Mouse (Mus musculus): Measurements from ENCODE around the gene Nyap2. TPM values are rescaled to one million over a fixed set of nuclear protein-coding genes. Genes with fewer than 3 reads are reported as not detected.

The Nyap2 gene
- polyA plus RNA-seq, 1 experiment from 2014 or later, result 6.8 TPM

- Histone ChIP-seq H3K9me3 (no peaks in the 10 kb centered on the region), H3K4me2 (replicated peaks) (no peak overlapping the region), H3K27me3 (no peaks in the 10 kb centered on the region), H3K36me3 (no peaks in the 10 kb centered on the region), H3K9ac (replicated peaks) (no peak overlapping the region), H3K4me3 (replicated peaks) (no peak overlapping the region), H3K27ac (no peak overlapping the region), H3K4me1 (replicated peaks) (peaks cover 11% of the 10 kb centered on the region)
- WGBS, result 84% methylated on average over 4 of the region's 4 CpGs
- ATAC-seq, result no peak
These were observed 16.1 kb downstream of the Nyap2 start for GRCm38 (mm10) chr1:81092886-81093285.

GRCm38 (mm10) chr1:81098950-81099349 is 22.2 kb downstream of the Nyap2 start:
- Histone ChIP-seq H3K4me1 (replicated peaks) (0 out of 2 replicates have a peak, but pooled peaks cover 9% of the 10 kb centered on the region), H3K27ac (no peak overlapping the region), H3K36me3 (no peaks in the 10 kb centered on the region), H3K27me3 (no peaks in the 10 kb centered on the region), H3K4me2 (replicated peaks) (no peak overlapping the region), H3K4me3 (replicated peaks) (no peak overlapping the region), H3K9ac (replicated peaks) (no peak overlapping the region), H3K9me3 (no peaks in the 10 kb centered on the region)
- 11% methylated on average over 1 of the region's 1 CpGs for WGBS
- no peak for ATAC-seq

- Histone ChIP-seq H3K4me2 (replicated peaks) (no peak overlapping the region), H3K27me3 (no peaks in the 10 kb centered on the region), H3K27ac (no peak overlapping the region), H3K36me3 (no peaks in the 10 kb centered on the region), H3K9ac (replicated peaks) (no peak overlapping the region), H3K9me3 (no peaks in the 10 kb centered on the region), H3K4me3 (replicated peaks) (no peak overlapping the region), H3K4me1 (replicated peaks) (0 out of 2 replicates have a peak, but pooled peaks cover 6% of the 10 kb centered on the region)
- 58% methylated on average over 1 of the region's 1 CpGs for WGBS
- no peak for ATAC-seq
These were observed 25.0 kb downstream of the Nyap2 start for GRCm38 (mm10) chr1:81101749-81102148.

- no peak for ATAC-seq
- no peaks in the 10 kb centered on the region for H3K9me3 ChIP-seq
- H3K36me3 ChIP-seq, result no peaks in the 10 kb centered on the region
- no peak overlapping the region for H3K27ac ChIP-seq
- no peak overlapping the region for H3K4me2 ChIP-seq (replicated peaks)
- no peaks in the 10 kb centered on the region for H3K27me3 ChIP-seq
- no peak overlapping the region for H3K4me3 ChIP-seq (replicated peaks)
- H3K9ac ChIP-seq (replicated peaks), result no peak overlapping the region
- H3K4me1 ChIP-seq (replicated peaks), result no peaks in the 10 kb centered on the region
These were observed 43.0 kb downstream of the Nyap2 start for GRCm38 (mm10) chr1:81119732-81120131.

GRCm38 (mm10) chr1:81132007-81132712 is 55.4 kb downstream of the Nyap2 start:
- WGBS, result 72% methylated on average over 8 of the region's 8 CpGs
- H3K4me1 ChIP-seq (replicated peaks), result no peaks in the 10 kb centered on the region
- ATAC-seq, result no peak

GRCm38 (mm10) chr1:81143855-81144254 is 67.1 kb downstream of the Nyap2 start:
- Histone ChIP-seq H3K27ac (no peak overlapping the region), H3K9me3 (no peaks in the 10 kb centered on the region), H3K4me3 (replicated peaks) (no peak overlapping the region), H3K4me1 (replicated peaks) (no peaks in the 10 kb centered on the region), H3K4me2 (replicated peaks) (no peak overlapping the region), H3K9ac (replicated peaks) (no peak overlapping the region), H3K27me3 (no peaks in the 10 kb centered on the region), H3K36me3 (no peaks in the 10 kb centered on the region)
- no peak for ATAC-seq

More at GRCm38 (mm10) chr1:81132007-81132712, 55.4 kb downstream of the Nyap2 start:
- H3K9ac ChIP-seq (replicated peaks), result no peak overlapping the region
- H3K27ac ChIP-seq, result no peak overlapping the region
- no peaks in the 10 kb centered on the region for H3K9me3 ChIP-seq
- no peaks in the 10 kb centered on the region for H3K36me3 ChIP-seq
- no peak overlapping the region for H3K4me2 ChIP-seq (replicated peaks)
- H3K27me3 ChIP-seq, result no peaks in the 10 kb centered on the region
- H3K4me3 ChIP-seq (replicated peaks), result no peak overlapping the region

- H3K9me3 ChIP-seq, result no peaks in the 10 kb centered on the region
- no peak for ATAC-seq
- no peak overlapping the region for H3K27ac ChIP-seq
- H3K27me3 ChIP-seq, result no peaks in the 10 kb centered on the region
- no peak overlapping the region for H3K9ac ChIP-seq (replicated peaks)
- no peak overlapping the region for H3K4me3 ChIP-seq (replicated peaks)
- H3K36me3 ChIP-seq, result no peaks in the 10 kb centered on the region
- H3K4me1 ChIP-seq (replicated peaks), result no peaks in the 10 kb centered on the region
- H3K4me2 ChIP-seq (replicated peaks), result no peak overlapping the region
These were observed 68.8 kb downstream of the Nyap2 start for GRCm38 (mm10) chr1:81145576-81145975.

- Histone ChIP-seq H3K27ac (no peak overlapping the region), H3K4me3 (replicated peaks) (no peak overlapping the region), H3K4me2 (replicated peaks) (no peak overlapping the region), H3K4me1 (replicated peaks) (peaks cover 7% of the 10 kb centered on the region), H3K27me3 (no peaks in the 10 kb centered on the region), H3K9ac (replicated peaks) (no peak overlapping the region), H3K9me3 (no peaks in the 10 kb centered on the region), H3K36me3 (no peaks in the 10 kb centered on the region)
- 10% methylated on average over 3 of the region's 3 CpGs for WGBS
- ATAC-seq, result peak; percentile 81
These were observed 92.5 kb downstream of the Nyap2 start for GRCm38 (mm10) chr1:81169245-81169644.

- no peaks in the 10 kb centered on the region for H3K27me3 ChIP-seq
- no peaks in the 10 kb centered on the region; the same call in 1 of the 2 replicates for H3K9me3 ChIP-seq
- no peak overlapping the region for H3K9ac ChIP-seq (replicated peaks)
- peaks cover 7% of the 10 kb centered on the region for H3K4me1 ChIP-seq (replicated peaks)
- no peak for ATAC-seq
- no peaks in the 10 kb centered on the region for H3K36me3 ChIP-seq
- H3K4me3 ChIP-seq (replicated peaks), result no peak overlapping the region
- no peak overlapping the region for H3K27ac ChIP-seq
- H3K4me2 ChIP-seq (replicated peaks), result no peak overlapping the region
These were observed 96.0 kb downstream of the Nyap2 start for GRCm38 (mm10) chr1:81172703-81173102.

GRCm38 (mm10) chr1:81173303-81173702 is 96.6 kb downstream of the Nyap2 start:
- Histone ChIP-seq H3K27me3 (no peaks in the 10 kb centered on the region), H3K4me3 (replicated peaks) (no peak overlapping the region), H3K4me2 (replicated peaks) (no peak overlapping the region), H3K4me1 (replicated peaks) (peaks cover 7% of the 10 kb centered on the region), H3K9ac (replicated peaks) (no peak overlapping the region), H3K27ac (no peak overlapping the region), H3K36me3 (no peaks in the 10 kb centered on the region), H3K9me3 (no peaks in the 10 kb centered on the region; the same call in 1 of the 2 replicates)
- WGBS, result 53% methylated on average over 1 of the region's 1 CpGs
- ATAC-seq, result 0 out of 2 replicates have a peak, but pooled peaks have one; percentile 45

GRCm38 (mm10) chr1:81179725-81180124 is 103.0 kb downstream of the Nyap2 start:
- no peaks in the 10 kb centered on the region for H3K27me3 ChIP-seq
- H3K9ac ChIP-seq (replicated peaks), result no peak overlapping the region
- H3K4me1 ChIP-seq (replicated peaks), result no peaks in the 10 kb centered on the region
- no peak overlapping the region for H3K27ac ChIP-seq
- no peak for ATAC-seq
- 93% methylated on average over 4 of the region's 4 CpGs for WGBS
- H3K9me3 ChIP-seq, result no peaks in the 10 kb centered on the region; the same call in 1 of the 2 replicates
- H3K4me2 ChIP-seq (replicated peaks), result no peak overlapping the region
- no peaks in the 10 kb centered on the region for H3K36me3 ChIP-seq
- no peak overlapping the region for H3K4me3 ChIP-seq (replicated peaks)

- Histone ChIP-seq H3K27ac (no peak overlapping the region), H3K4me1 (replicated peaks) (no peaks in the 10 kb centered on the region), H3K4me3 (replicated peaks) (no peak overlapping the region), H3K9me3 (no peaks in the 10 kb centered on the region), H3K27me3 (no peaks in the 10 kb centered on the region), H3K9ac (replicated peaks) (no peak overlapping the region), H3K4me2 (replicated peaks) (no peak overlapping the region), H3K36me3 (no peaks in the 10 kb centered on the region)
- no peak for ATAC-seq
- WGBS, result 88% methylated on average over 3 of the region's 3 CpGs
These were observed 103.9 kb downstream of the Nyap2 start for GRCm38 (mm10) chr1:81180686-81181085.

- no peak overlapping the region for H3K4me3 ChIP-seq (replicated peaks)
- H3K9ac ChIP-seq (replicated peaks), result no peak overlapping the region
- no peak overlapping the region for H3K4me2 ChIP-seq (replicated peaks)
- WGBS, result 94% methylated on average over 2 of the region's 2 CpGs
- H3K4me1 ChIP-seq (replicated peaks), result no peaks in the 10 kb centered on the region
- H3K27ac ChIP-seq, result no peak overlapping the region
- ATAC-seq, result no peak
- H3K36me3 ChIP-seq, result no peaks in the 10 kb centered on the region
- H3K27me3 ChIP-seq, result no peaks in the 10 kb centered on the region
- no peaks in the 10 kb centered on the region for H3K9me3 ChIP-seq
These were observed 132.8 kb downstream of the Nyap2 start for GRCm38 (mm10) chr1:81209536-81209935.
